Comparison of ENCODE assay signal across 8 mouse cellular contexts in genomic region chr17:33951021-33951946, GRCm38 (mm10). TPM values are rescaled to one million over a fixed set of nuclear protein-coding genes. Genes with fewer than 3 reads are reported as not detected.
A peak's percentile ranks its signal among the peaks of the same experiment; 100 is the strongest.
DNase-seq lines count a peak whose midpoint lies in the region; ATAC-seq lines count a peak whose summit lies in the region.

Gene B3galt4, minus strand, starts transcription at chr17:33951488.

- no peaks in the 10 kb centered on the region for H3K9me3 ChIP-seq in hindbrain, embryonic 15.5 days

- peak within 1 kb of the TSS; percentile 61 for H3K9ac ChIP-seq in hindbrain, embryonic 15.5 days

- DNase-seq in ZHBTc4 (ENCODE audit: low read depth, low spot score) = peak; percentile 96
- peak; percentile 79 to 89 for DNase-seq in cerebellum, postnatal 14 days
- DNase-seq in gastrocnemius, adult 18-20 months (ENCODE audit: low spot score) = peak; percentile 56
- peak; percentile 83 to 86 for DNase-seq in left cerebral cortex, postnatal 14 days (ENCODE audit: low spot score in 2 of 2)
- peak; percentile 87 for DNase-seq in right cerebral cortex, postnatal 14 days
- DNase-seq in urinary bladder, postnatal 36 days (ENCODE audit: low spot score in 2 of 2) = peak; percentile 57 to 73

- H3K4me3 ChIP-seq in hindbrain, embryonic 15.5 days = peak within 1 kb of the TSS; percentile 49

- peaks cover 40% of the 10 kb centered on the region for H3K36me3 ChIP-seq in hindbrain, embryonic 15.5 days

- peak; percentile 79 for ATAC-seq in hindbrain, embryonic 15.5 days (ENCODE audit: low FRiP score, low read depth)
- peak; percentile 52 for ATAC-seq in megakaryocyte progenitor cell, adult 5-6 weeks (replicated peaks; ENCODE audit: poor library complexity)

- H3K27me3 ChIP-seq in hindbrain, embryonic 15.5 days = no peaks in the 10 kb centered on the region

- H3K4me1 ChIP-seq in hindbrain, embryonic 15.5 days (replicated peaks) = peaks cover 62% of the 10 kb centered on the region

- peak within 1 kb of the TSS; percentile 91 for H3K27ac ChIP-seq in hindbrain, embryonic 15.5 days (replicated peaks)

- intact Hi-C loops in left cerebral cortex, postnatal 14 days (cut with DNase I) = no loop called here

- WGBS in hindbrain, embryonic 15.5 days = under 1% methylated on average over 43 of the region's 45 CpGs

- H3K4me2 ChIP-seq in hindbrain, embryonic 15.5 days = peak within 1 kb of the TSS; percentile 83

RNA-seq across cellular contexts. Expression of gene B3galt4, which starts in this region (rescaled TPM):
- total RNA-seq in gastrocnemius, adult 18-20 months (2021) = 1 to 10 TPM; 1.5 to 1.7 TPM
- 12.8 and 14.1 TPM in 2 replicates for polyA plus RNA-seq in hindbrain, embryonic 15.5 days (2015; fragmentation: Nextera tagmentation; extraction: Ambion mirVana)
- total RNA-seq in left cerebral cortex, postnatal 14 days (2021) = 1 to 10 TPM; 5.6 to 8.1 TPM
- total RNA-seq in megakaryocyte progenitor cell, adult 5-6 weeks (2015) = 1.1 and 2.7 TPM in 2 replicates
- total RNA-seq in megakaryocyte progenitor cell, adult 5-6 weeks (2017) = 5.8 and 7.6 TPM in 2 replicates

Comparison
In these comparisons a context has a peak if more than half of its experiments do, and no peak if none do; other contexts are left out.
1. Peak in every context shown above with its lines: DNase-seq, ATAC-seq, H3K4me3 ChIP-seq and H3K27ac ChIP-seq.